Mouse (Mus musculus): Measurements from ENCODE around the gene Zc3hc1.

DNA sequence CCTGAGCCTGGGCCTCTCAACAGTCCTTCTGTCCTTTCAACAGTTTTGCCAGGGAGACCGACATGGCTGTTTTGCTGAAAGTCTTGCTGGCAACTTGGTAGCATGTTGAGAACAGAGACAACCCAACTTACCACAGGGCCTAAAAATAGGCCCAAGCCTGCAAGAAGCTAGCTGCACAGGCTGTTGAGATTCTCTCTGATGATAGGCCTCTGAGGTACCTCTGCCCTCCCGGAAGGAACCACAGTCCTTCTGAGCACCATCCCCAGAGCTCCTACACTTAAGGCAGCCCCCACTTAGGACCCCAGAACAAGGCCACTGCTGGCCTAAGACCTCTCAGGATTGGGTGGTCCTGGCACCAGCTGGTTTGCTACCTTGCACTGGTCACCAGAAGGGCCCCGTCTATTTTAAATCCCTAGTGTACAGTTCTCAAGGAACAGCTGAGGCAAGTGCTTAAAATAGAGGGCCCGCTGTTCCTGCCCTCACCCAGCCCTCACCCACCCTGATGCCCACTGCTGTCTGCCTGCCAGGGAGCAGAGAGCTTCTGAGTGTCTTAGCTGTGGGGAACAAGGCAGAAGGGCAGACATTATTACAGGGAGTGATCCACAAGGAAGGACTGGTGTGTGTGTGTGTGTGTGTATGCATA is 50.5 kb downstream of the Zc3hc1 start:
- TF ChIP-seq EP300 (IDR thresholded peaks at IDR 0.05; ENCODE audit: low read depth) (no peak), CTCF (IDR thresholded peaks at IDR 0.05; ENCODE audit: low read depth) (no peak)

All from liver, postnatal 0 days (tissue).